Mouse (Mus musculus) 3134 (cell line): ENCODE measurements at regions not wholly inside any gene's neighbourhood (a gene's known extent, or its start where the extent isn't known, plus 50 kb on each side); places are given as distances from the start of the nearest gene placed in this dataset.

Source experiments
- DNase-seq: peaks from one replicate; pipeline ENCODE4 v3.0.0-alpha.2; 2011; ENCODE audit warnings: low spot score; ENCODE audit not compliant: insufficient read length; ENCODE audit errors: extremely low read depth

GRCm38 (mm10) chr3:137560851-137561449 is 60.5 kb upstream of the Ddit4l start:
- DNase-seq = no peak

- no peak for DNase-seq
These were observed 59.4 kb upstream of the Ddit4l start for GRCm38 (mm10) chr3:137561986-137562385.

GRCm38 (mm10) chr3:137563541-137564080 is 57.8 kb upstream of the Ddit4l start:
- no peak for DNase-seq

- DNase-seq = no peak
These were observed 57.1 kb upstream of the Ddit4l start for GRCm38 (mm10) chr3:137564282-137564681.

- no peak for DNase-seq
These were observed 52.7 kb upstream of the Ddit4l start for GRCm38 (mm10) chr3:137568580-137569313.
